Mouse (Mus musculus) MEL (cell line): ENCODE data around the gene Phlda3. TPM values are rescaled to one million over a fixed set of nuclear protein-coding genes. Genes with fewer than 3 reads are reported as not detected.

ENCODE experiments used
- DNase-seq: peaks from one replicate; pipeline ENCODE4 v3.0.0; 2011; ENCODE audit warnings: low read depth, low spot score
- H3K27ac ChIP-seq: 2 replicates; pipeline ENCODE4 v1.5.1; 2012; ENCODE audit warnings: low read depth, mild to moderate bottlenecking, control low read depth, low read length, moderate library complexity; ENCODE audit not compliant: control insufficient read depth
- H3K27me3 ChIP-seq, 2 experiments: fragments of 150-350 bp in 1 of 2; sonication (generic) in 1 of 2; 2 replicates each; pipeline ENCODE4 v1.6.1; 2012; ENCODE audit warnings: low read length in 2 of 2, mild to moderate bottlenecking in 2 of 2, improper control_type of control experiment in 1 of 2, moderate library complexity in 1 of 2; ENCODE audit not compliant: insufficient read depth in 2 of 2, control insufficient read depth in 1 of 2
- H3K36me3 ChIP-seq, 2 experiments: 2 replicates each; pipeline ENCODE4 v1.6.1; 2012 to 2014; ENCODE audit warnings: low read length in 2 of 2, improper control_type of control experiment in 1 of 2, inconsistent platforms in 1 of 2, mild to moderate bottlenecking in 1 of 2; ENCODE audit not compliant: insufficient read depth in 2 of 2, control insufficient read depth in 1 of 2
- H3K4me1 ChIP-seq, 2 experiments: fragments of 150-350 bp in 1 of 2; sonication (generic) in 1 of 2; 2 replicates each; pipeline ENCODE4 v1.6.1; 2012; ENCODE audit warnings: low read length in 2 of 2, improper control_type of control experiment in 1 of 2, mild to moderate bottlenecking in 1 of 2; ENCODE audit not compliant: insufficient read depth in 2 of 2, control insufficient read depth in 1 of 2
- H3K4me3 ChIP-seq, 2 experiments: fragments of 150-350 bp in 1 of 2; sonication (generic) in 1 of 2; 2 replicates each; pipeline ENCODE4 v1.5.1; 2012; ENCODE audit warnings: low read depth in 2 of 2, low read length in 2 of 2, mild to moderate bottlenecking in 2 of 2, moderate library complexity in 2 of 2, control low read depth in 1 of 2, improper control_type of control experiment in 1 of 2; ENCODE audit not compliant: control insufficient read depth in 1 of 2, insufficient read depth in 1 of 2
- H3K79me2 ChIP-seq: 2 replicates; pipeline ENCODE4 v1.6.1; 2012; ENCODE audit warnings: mild to moderate bottlenecking, low read length, moderate library complexity; ENCODE audit not compliant: control insufficient read depth, poor library complexity, insufficient read depth
- H3K9ac ChIP-seq: 2 replicates; pipeline ENCODE4 v1.6.1; 2012; ENCODE audit warnings: low read depth, mild to moderate bottlenecking, control low read depth, low read length, moderate library complexity; ENCODE audit not compliant: control insufficient read depth, poor library complexity, severe bottlenecking
- H3K9me3 ChIP-seq: fragments of 150-350 bp; sonication (generic); replicated peaks from 2 replicates; pipeline ENCODE4 v1.6.1; 2012; ENCODE audit warnings: mild to moderate bottlenecking, low read length, improper control_type of control experiment, moderate library complexity; ENCODE audit not compliant: insufficient read depth
- ELF1 ChIP-seq: IDR thresholded peaks from 2 replicates; pipeline ENCODE4 v1.6.1; 2014; ENCODE audit warnings: low read depth, mild to moderate bottlenecking, inconsistent platforms, low read length, improper control_type of control experiment, moderate library complexity
- GABPA ChIP-seq: IDR thresholded peaks from 2 replicates; pipeline ENCODE4 v1.6.1; 2012; ENCODE audit warnings: low read depth, mild to moderate bottlenecking, inconsistent platforms, low read length, improper control_type of control experiment, moderate library complexity
- GATA1 ChIP-seq: IDR thresholded peaks from 2 replicates; pipeline ENCODE4 v1.6.1; 2011; ENCODE audit warnings: low read depth, low read length, improper control_type of control experiment
- JUND ChIP-seq: IDR thresholded peaks from 2 replicates; pipeline ENCODE4 v1.6.1; 2011; ENCODE audit warnings: low read depth, mild to moderate bottlenecking, improper control_type of control experiment, low read length
- MAFK ChIP-seq: IDR thresholded peaks from 2 replicates; pipeline ENCODE4 v1.6.1; 2011; ENCODE audit warnings: low read depth, mild to moderate bottlenecking, low read length, improper control_type of control experiment, borderline replicate concordance
- MXI1 ChIP-seq: IDR thresholded peaks from 2 replicates; pipeline ENCODE4 v1.6.1; 2011; ENCODE audit warnings: mild to moderate bottlenecking, low read depth, low read length, improper control_type of control experiment
- MYC ChIP-seq: IDR thresholded peaks from 2 replicates; pipeline ENCODE4 v1.6.1; 2011; ENCODE audit warnings: low read depth, mild to moderate bottlenecking, low read length, improper control_type of control experiment, moderate library complexity
- POLR2AphosphoS5 ChIP-seq: IDR thresholded peaks from 2 replicates; pipeline ENCODE4 v1.6.1; 2012; ENCODE audit warnings: low read depth, borderline replicate concordance, mild to moderate bottlenecking, inconsistent platforms, low read length, moderate library complexity, mixed read lengths
- SIN3A ChIP-seq: IDR thresholded peaks from 2 replicates; pipeline ENCODE4 v1.6.1; 2012; ENCODE audit warnings: low read length, improper control_type of control experiment, inconsistent platforms
- TCF12 ChIP-seq: IDR thresholded peaks from 2 replicates; pipeline ENCODE4 v1.6.1; 2014; ENCODE audit warnings: low read depth, mild to moderate bottlenecking, inconsistent platforms, low read length, improper control_type of control experiment, moderate library complexity
- UBTF ChIP-seq: IDR thresholded peaks from 2 replicates; pipeline ENCODE4 v1.6.1; 2012; ENCODE audit warnings: low read depth, mild to moderate bottlenecking, inconsistent platforms, low read length, improper control_type of control experiment, moderate library complexity, borderline replicate concordance; ENCODE audit not compliant: insufficient read depth
- USF1 ChIP-seq: IDR thresholded peaks from 2 replicates; pipeline ENCODE4 v1.6.1; 2014; ENCODE audit warnings: low read depth, mild to moderate bottlenecking, inconsistent platforms, low read length, improper control_type of control experiment, moderate library complexity
- USF2 ChIP-seq, 2 experiments: IDR thresholded peaks; 2 replicates each; pipeline ENCODE4 v1.6.1; 2011 to 2012; ENCODE audit warnings: improper control_type of control experiment in 2 of 2, low read length in 2 of 2, borderline replicate concordance in 1 of 2, inconsistent platforms in 1 of 2, low read depth in 1 of 2, mild to moderate bottlenecking in 1 of 2; ENCODE audit not compliant: insufficient read depth in 1 of 2
- ZC3H11A ChIP-seq: IDR thresholded peaks from 2 replicates; pipeline ENCODE4 v1.6.1; 2012; ENCODE audit warnings: low read depth, mild to moderate bottlenecking, inconsistent platforms, low read length, improper control_type of control experiment
- ZNF384 ChIP-seq: IDR thresholded peaks from 2 replicates; pipeline ENCODE4 v1.6.1; 2012; ENCODE audit warnings: low read depth, mild to moderate bottlenecking, inconsistent platforms, low read length, improper control_type of control experiment
- polyA plus RNA-seq, 2 experiments: library from polyadenylated mRNA; stranded (reverse) in 1 of 2; unstranded in 1 of 2; fragments of >175 nt in 1 of 2; fragments of >200 nt in 1 of 2; gene quantifications; 2 replicates each; pipeline versions ENCODE4 v1.2.1 to v1.2.4; 2012; ENCODE audit warnings: low replicate concordance in 2 of 2, low read depth in 1 of 2; ENCODE audit not compliant: insufficient read length in 2 of 2, insufficient read depth in 1 of 2, missing spikeins in 1 of 2
- total RNA-seq: library from RNA; depleted of rRNA; stranded (reverse); fragments of 300-350 nt; gene quantifications from 2 replicates; pipeline ENCODE4 v1.2.3, GENCODE M21; 2012

Phlda3 gene
- total and polyA plus RNA-seq, 3 experiments = 7.7 to 20.0 TPM; not detected in 1

DNA sequence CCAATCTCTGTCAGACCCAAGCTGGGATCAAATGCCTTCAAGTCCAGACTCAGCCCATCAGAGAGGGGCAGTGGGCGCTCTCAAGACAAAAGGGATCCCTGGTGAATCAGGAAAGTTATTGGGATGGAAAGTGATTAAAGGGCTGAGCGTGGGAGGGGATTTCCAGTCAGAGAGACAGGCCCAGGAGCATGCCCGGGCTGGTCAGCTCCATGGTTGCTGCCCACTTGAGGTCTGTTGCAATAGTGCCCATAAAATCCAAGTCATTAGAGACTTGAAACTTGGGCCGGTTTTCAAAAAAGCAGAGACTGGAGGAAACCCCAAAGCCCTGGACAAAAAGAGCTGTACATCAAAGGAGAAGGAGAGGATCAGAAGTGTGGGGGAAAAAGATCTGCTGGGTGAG, 6.2 kb upstream of the Phlda3 start:
- no peak for TF ChIP-seq JUND
- TF ChIP-seq POLR2AphosphoS5 = no peak
- no peak for TF ChIP-seq ZC3H11A
- TF ChIP-seq USF1 = no peak
- no peak for TF ChIP-seq ELF1
- H3K9ac ChIP-seq = no peak overlapping the region
- H3K9me3 ChIP-seq = no peaks in the 10 kb centered on the region
- H3K27ac ChIP-seq = no peak overlapping the region
- peaks cover 2 to 10% of the 10 kb centered on the region in 2 experiments; a peak in 1 of 4 replicates for H3K4me1 ChIP-seq
- no peaks in the 10 kb centered on the region for H3K27me3 ChIP-seq
- H3K36me3 ChIP-seq = peaks cover 0 to 6% of the 10 kb centered on the region in 2 experiments; a peak in 2 of 4 replicates
- no peak for DNase-seq
- no peaks in the 10 kb centered on the region for H3K79me2 ChIP-seq
- H3K4me3 ChIP-seq = no peak overlapping the region

- Histone ChIP-seq H3K9ac (no peak overlapping the region), H3K36me3 (peaks cover 0 to 6% of the 10 kb centered on the region in 2 experiments; a peak in 2 of 4 replicates), H3K27me3 (no peaks in the 10 kb centered on the region), H3K4me3 (no peak overlapping the region), H3K79me2 (no peaks in the 10 kb centered on the region), H3K9me3 (no peaks in the 10 kb centered on the region), H3K27ac (no peak overlapping the region), H3K4me1 (peaks cover 2 to 10% of the 10 kb centered on the region in 2 experiments; a peak in 1 of 4 replicates)
- DNase-seq = no peak
- TF ChIP-seq MAFK (no peak), GATA1 (no peak), ZNF384 (no peak), UBTF (no peak), GABPA (no peak), USF2 (IDR thresholded peaks at IDR 0.05; ENCODE audit: borderline replicate concordance in 1 of 2, insufficient read depth in 1 of 2, low read depth in 1 of 2, low read length in 2 of 2) (no peak), POLR2AphosphoS5 (no peak), SIN3A (no peak), MXI1 (no peak), TCF12 (no peak), MYC (no peak)
Observed at GRCm38 (mm10) chr1:135760216-135760615, 5.7 kb upstream of the Phlda3 start.
